Mouse (Mus musculus): ENCODE measurements around the gene Amh.

DNA sequence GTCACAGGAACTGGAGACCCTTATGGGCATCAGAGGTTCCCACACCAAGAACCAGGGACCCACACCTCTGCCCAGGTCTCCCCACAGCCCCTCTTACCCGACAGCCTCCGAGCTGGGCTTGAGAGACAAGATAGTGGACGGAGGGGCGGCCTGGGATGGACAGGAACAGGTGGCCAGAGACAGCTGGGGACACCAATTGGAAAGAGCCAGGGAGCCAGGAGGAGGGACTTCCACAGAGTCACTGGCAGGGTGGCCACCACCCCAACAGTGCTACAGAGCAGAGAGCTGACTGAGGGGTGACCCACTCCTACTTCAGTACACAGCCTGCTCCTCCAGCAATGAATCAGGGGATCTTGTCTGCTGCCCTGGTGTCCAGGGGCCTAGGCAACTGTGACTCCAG is 8.3 kb downstream of the Amh start, which contains the start of gene Jsrp1:
- TF ChIP-seq CTCF (IDR thresholded peaks at IDR 0.05; ENCODE audit: low read depth, low read length) (no peak), POLR2A (IDR thresholded peaks at IDR 0.05; ENCODE audit: insufficient read depth, low read length) (no peak), EP300 (IDR thresholded peaks at IDR 0.05; ENCODE audit: insufficient read depth, low read depth, low read length) (no peak)

All from ES-Bruce4 (cell line).